Mouse (Mus musculus) midbrain, postnatal 0 days (tissue): ENCODE measurements around the gene Taf1. TPM values are rescaled to one million over a fixed set of nuclear protein-coding genes. Genes with fewer than 3 reads are reported as not detected.
A peak's percentile ranks its signal among the peaks of the same experiment; 100 is the strongest.
"Not testable (repeated sequence)": the region's sequence is repeated elsewhere in the genome, so short reads cannot be mapped to it uniquely, and the experiment has no call there.

Experiments
- ATAC-seq: fragments of 200-750 bp; cut with Nextera tagmentation; 2 replicates; pipeline ENCODE4 v1.8.0; 2017; ENCODE audit warnings: moderate number of reproducible peaks, mild to moderate bottlenecking, moderate TSS enrichment, moderate library complexity; ENCODE audit not compliant: low FRiP score
- DNase-seq: peaks from one replicate; pipeline ENCODE4 v3.0.0-alpha.2; 2015; ENCODE audit warnings: low spot score
- H3K27ac ChIP-seq: fragments of 300-500 bp; sonication (generic); 2 replicates; pipeline ENCODE4 v1.5.1; 2014; ENCODE audit warnings: low read depth, mild to moderate bottlenecking, low read length, mixed read lengths
- H3K27me3 ChIP-seq: fragments of 300-500 bp; sonication (generic); 2 replicates; pipeline ENCODE4 v1.6.1; 2014; ENCODE audit warnings: low read length, control low read depth, mixed read lengths; ENCODE audit not compliant: insufficient read depth
- H3K36me3 ChIP-seq: fragments of 300-500 bp; sonication (generic); 2 replicates; pipeline ENCODE4 v1.6.1; 2014; ENCODE audit warnings: low read length, control low read depth, mixed read lengths; ENCODE audit not compliant: insufficient read depth
- H3K4me1 ChIP-seq: fragments of 300-500 bp; sonication (generic); 2 replicates; pipeline ENCODE4 v1.6.1; 2014; ENCODE audit warnings: mild to moderate bottlenecking, control low read depth, antibody characterized with exemption, low read length, mixed read lengths; ENCODE audit not compliant: insufficient read depth
- H3K4me2 ChIP-seq: fragments of 300-500 bp; sonication (generic); 2 replicates; pipeline ENCODE4 v1.6.1; 2014; ENCODE audit warnings: low read depth, mild to moderate bottlenecking, low read length, mixed read lengths; ENCODE audit not compliant: poor library complexity, severe bottlenecking
- H3K4me3 ChIP-seq: fragments of 300-500 bp; sonication (generic); 2 replicates; pipeline ENCODE4 v1.5.1; 2014; ENCODE audit warnings: low read depth, mild to moderate bottlenecking, low read length, moderate library complexity
- H3K9ac ChIP-seq: fragments of 300-500 bp; sonication (generic); replicated peaks from 2 replicates; pipeline ENCODE4 v1.6.1; 2014; ENCODE audit warnings: mild to moderate bottlenecking, low read length, moderate library complexity, mixed read lengths; ENCODE audit not compliant: poor library complexity, severe bottlenecking
- H3K9me3 ChIP-seq: fragments of 300-500 bp; sonication (generic); 2 replicates; pipeline ENCODE4 v1.6.1; 2016; ENCODE audit warnings: low read length, control low read depth
- CTCF ChIP-seq: IDR thresholded peaks from 2 replicates; pipeline ENCODE4 v1.5.1; 2016; ENCODE audit warnings: antibody characterized with exemption, mild to moderate bottlenecking
- WGBS: fragments of 180-500 bp; shearing (Covaris S2); extraction: QIAGEN DNeasy Blood & Tissue Kit; methylation state at CpG from one replicate; pipeline ENCODE4 v1.1.7; 2014; 5-methylcytosine and 5-hydroxymethylcytosine counted together
- polyA plus RNA-seq: library from polyadenylated mRNA; unstranded; fragments of >200 nt; fragmentation: Nextera tagmentation; extraction: Ambion mirVana; gene quantifications from 2 replicates; pipeline ENCODE4 v1.2.1, GENCODE M21; 2015
- total RNA-seq: library from RNA; depleted of rRNA; stranded (reverse); fragments of >200 nt; gene quantifications from 2 replicates; pipeline ENCODE4 v1.2.3, GENCODE M21; 2014; rRNA removed

Gene Taf1
- total RNA-seq (25.6 and 36.9 TPM in 2 replicates), polyA plus RNA-seq (9.9 and 13.4 TPM in 2 replicates)

DNA sequence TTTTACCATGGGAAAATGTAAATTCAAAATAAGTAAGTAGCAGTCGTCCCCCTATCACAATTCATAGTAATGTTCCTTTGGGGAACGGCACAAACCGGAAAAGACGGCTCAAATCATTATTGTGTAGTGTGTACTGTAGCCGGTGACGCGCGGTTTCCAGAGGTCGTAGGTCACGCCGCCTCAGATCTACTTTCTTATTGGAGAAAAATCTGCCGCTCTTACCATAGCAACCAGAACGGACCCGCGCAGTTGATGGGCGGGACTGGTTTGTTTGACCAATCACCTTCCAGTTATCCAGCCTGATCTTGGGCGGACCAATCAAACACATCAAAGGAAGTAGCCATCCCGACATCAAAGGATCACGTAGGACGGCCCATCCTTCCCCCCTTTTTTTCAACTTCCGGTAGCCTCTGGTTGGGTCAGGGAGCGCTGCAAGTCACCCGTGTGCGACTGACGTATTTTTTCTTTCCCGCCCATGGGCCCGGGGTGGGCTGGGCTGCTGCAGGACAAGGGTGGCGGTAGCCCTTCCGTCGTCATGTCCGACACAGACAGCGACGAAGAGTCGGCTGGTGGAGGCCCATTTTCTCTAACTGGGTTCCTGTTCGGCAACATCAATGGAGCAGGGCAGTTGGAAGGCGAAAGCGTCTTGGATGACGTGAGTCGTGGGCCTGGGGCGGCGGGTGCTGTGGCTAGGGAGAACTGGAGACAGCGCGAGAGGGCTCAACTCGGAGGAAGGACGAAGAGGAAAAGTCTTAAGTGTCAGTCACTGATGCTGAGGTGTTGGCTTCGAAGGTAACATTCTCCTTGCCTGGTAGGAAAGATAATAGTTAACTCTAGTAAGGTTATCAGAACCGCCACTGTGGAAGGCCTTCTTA, at the start of gene Taf1:
TSS of gene Taf1 (plus strand) at position 388 of the 875 bp plus-strand sequence.
- H3K27me3 ChIP-seq: no peaks in the 10 kb centered on the region
- H3K4me3 ChIP-seq: peak within 1 kb of the TSS; percentile 47
- no peaks in the 10 kb centered on the region for H3K9me3 ChIP-seq
- no peak for TF ChIP-seq CTCF
- peak within 1 kb of the TSS; percentile 76 for H3K27ac ChIP-seq
- ATAC-seq: peak; percentile 97
- DNase-seq: peak; percentile 98
- peak within 1 kb of the TSS; percentile 50 for H3K4me2 ChIP-seq
- WGBS: 19% methylated on average over 47 of the region's 47 CpGs
- H3K36me3 ChIP-seq: no peaks in the 10 kb centered on the region
- no peaks in the 10 kb centered on the region for H3K4me1 ChIP-seq
- peak within 1 kb of the TSS; percentile 69 for H3K9ac ChIP-seq

DNA sequence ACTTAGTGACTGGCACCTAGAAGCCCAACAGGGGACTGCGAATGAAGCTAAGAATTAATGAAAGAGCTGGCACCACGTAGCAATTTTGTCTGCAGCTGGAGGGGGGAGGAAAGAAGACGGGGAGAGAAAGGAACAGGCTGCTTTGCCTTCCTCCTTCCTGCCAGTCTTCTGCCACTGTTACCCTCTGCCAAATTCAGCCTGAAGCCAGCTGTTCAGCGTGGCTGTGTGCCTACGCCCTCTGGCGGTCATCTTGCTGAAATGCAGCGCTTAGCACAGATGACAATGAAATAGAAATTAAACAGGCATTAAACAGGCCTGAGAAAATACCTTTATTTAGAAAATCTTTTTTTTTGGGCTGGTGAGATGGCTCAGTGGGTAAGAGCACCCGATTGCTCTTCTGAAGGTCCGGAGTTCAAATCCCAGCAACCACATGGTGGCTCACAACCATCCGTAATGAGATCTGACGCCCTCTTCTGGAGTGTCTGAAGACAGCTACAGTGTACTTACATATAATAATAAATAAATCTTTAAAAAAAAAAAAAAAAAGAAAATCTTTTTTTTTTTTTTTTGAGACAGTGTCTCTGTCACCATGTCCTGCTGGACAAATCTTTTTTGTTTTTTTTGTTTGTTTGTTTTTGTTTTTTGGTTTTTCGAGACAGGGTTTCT, 45.9 kb upstream of the Taf1 start:
- ATAC-seq, H3K36me3 ChIP-seq, H3K4me2 ChIP-seq, H3K4me3 ChIP-seq, H3K27me3 ChIP-seq, H3K9ac ChIP-seq, H3K27ac ChIP-seq, H3K9me3 ChIP-seq, H3K4me1 ChIP-seq: not testable (repeated sequence)
- peak; percentile 82 for TF ChIP-seq CTCF
- 20% methylated on average over 10 of the region's 12 CpGs for WGBS
- DNase-seq: peak; percentile 75

DNA sequence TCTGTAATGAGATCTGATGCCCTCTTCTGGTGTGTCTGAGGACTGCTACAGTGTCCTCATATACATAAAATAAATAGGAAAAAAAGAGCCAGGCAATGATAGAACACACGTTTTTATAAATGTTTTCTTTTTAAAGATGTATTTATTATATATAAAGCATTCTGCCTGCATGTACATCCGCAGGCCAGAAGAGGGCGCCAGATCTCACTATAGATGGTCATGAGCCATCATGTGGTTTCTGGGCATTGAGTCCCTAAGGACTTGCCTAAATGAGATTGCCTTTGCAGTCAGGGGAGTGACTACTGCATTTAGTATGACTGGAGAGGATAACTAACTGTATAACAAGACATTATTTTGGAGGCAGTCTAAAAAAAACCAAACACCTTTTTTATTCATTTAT, 27.9 kb upstream of the Taf1 start:
- no peaks in the 10 kb centered on the region for H3K9me3 ChIP-seq
- no peak overlapping the region for H3K27ac ChIP-seq
- no peak overlapping the region for H3K9ac ChIP-seq
- 19% methylated on average over 3 of the region's 3 CpGs for WGBS
- no peaks in the 10 kb centered on the region for H3K36me3 ChIP-seq
- DNase-seq (peak; percentile 19), ATAC-seq (no peak)
- no peaks in the 10 kb centered on the region for H3K27me3 ChIP-seq
- no peak overlapping the region for H3K4me3 ChIP-seq
- TF ChIP-seq CTCF: peak; percentile 53
- no peaks in the 10 kb centered on the region for H3K4me1 ChIP-seq
- H3K4me2 ChIP-seq: no peak overlapping the region

DNA sequence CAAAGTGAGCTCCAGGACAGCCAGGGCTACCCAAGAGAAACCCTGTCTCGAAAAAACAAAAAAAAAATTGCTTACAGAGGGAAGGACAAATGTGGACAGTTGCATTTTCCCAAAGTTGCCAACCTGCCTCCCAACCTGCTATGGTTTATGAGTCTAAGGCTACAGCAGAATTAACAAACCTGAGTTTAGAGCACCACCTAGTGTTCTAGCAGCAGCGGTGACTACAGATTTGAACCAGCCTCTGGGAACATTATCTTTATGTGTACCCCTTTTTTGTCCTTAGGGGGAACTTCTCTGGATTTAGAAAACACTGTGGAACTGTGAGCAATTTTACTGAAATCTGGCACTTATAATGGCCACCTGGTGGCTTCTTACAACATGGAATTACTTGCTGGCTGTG, 16.8 kb upstream of the Taf1 start:
- DNase-seq (peak; percentile 28), ATAC-seq (no peak)
- Histone ChIP-seq H3K4me1 (no peaks in the 10 kb centered on the region), H3K36me3 (no peaks in the 10 kb centered on the region), H3K9ac (no peak overlapping the region), H3K9me3 (no peaks in the 10 kb centered on the region), H3K4me2 (no peak overlapping the region), H3K27me3 (no peaks in the 10 kb centered on the region), H3K4me3 (no peak overlapping the region), H3K27ac (no peak overlapping the region)
- peak; percentile 59 for TF ChIP-seq CTCF
- WGBS: 15% methylated on average over 2 of the region's 2 CpGs

DNA sequence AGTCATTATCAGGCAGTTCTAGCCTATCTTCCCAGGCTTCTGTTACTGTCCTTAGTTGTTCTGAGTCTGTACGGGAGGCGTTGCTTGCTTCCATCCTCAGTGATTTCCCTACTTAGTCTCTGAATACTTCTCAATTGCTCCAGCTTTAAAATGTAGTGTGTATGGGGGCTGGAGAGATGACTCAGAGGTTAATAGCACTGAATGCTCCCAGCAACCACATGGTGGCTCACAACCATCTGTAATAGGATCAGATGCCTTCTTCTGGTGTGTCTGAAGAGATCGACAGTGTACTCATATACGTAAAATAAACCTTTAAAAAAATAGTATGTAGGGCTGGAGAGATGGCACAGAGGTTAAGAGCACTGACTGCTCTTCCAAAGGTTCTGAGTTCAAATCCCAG, 14.5 kb upstream of the Taf1 start:
- ATAC-seq: no peak
- no peaks in the 10 kb centered on the region for H3K9me3 ChIP-seq
- DNase-seq: no peak
- no peak overlapping the region for H3K9ac ChIP-seq
- H3K36me3 ChIP-seq: no peaks in the 10 kb centered on the region
- no peaks in the 10 kb centered on the region for H3K4me1 ChIP-seq
- WGBS: 93% methylated on average over 4 of the region's 4 CpGs
- no peak overlapping the region for H3K4me2 ChIP-seq
- no peak for TF ChIP-seq CTCF
- H3K27me3 ChIP-seq: no peaks in the 10 kb centered on the region
- no peak overlapping the region for H3K27ac ChIP-seq
- H3K4me3 ChIP-seq: no peak overlapping the region

DNA sequence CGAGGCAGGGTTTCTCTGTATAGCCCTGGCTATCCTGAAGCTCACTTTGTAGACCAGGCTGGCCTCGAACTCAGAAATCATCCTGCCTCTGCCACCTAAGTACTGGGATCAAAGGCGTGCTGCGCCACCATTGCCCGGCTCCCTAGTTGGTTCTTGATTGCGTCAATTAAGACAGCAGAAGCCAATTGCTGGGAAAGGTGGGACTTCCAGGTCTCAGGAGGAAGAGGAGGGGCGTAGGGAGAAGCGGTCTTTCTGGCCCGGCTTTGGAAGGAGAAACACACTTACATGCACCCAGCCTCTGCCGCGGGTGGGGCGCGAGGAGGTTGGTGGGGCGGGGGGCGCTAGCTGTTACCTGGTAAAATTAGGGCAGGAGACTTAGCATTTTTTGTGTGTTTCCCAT, 10.5 kb upstream of the Taf1 start:
- ATAC-seq (no peak), DNase-seq (no peak)
- Histone ChIP-seq H3K9ac (no peak overlapping the region), H3K27me3 (no peaks in the 10 kb centered on the region), H3K27ac (no peak overlapping the region), H3K4me3 (no peak overlapping the region), H3K36me3 (no peaks in the 10 kb centered on the region), H3K9me3 (no peaks in the 10 kb centered on the region), H3K4me2 (no peak overlapping the region), H3K4me1 (no peaks in the 10 kb centered on the region)
- 88% methylated on average over 15 of the region's 15 CpGs for WGBS
- TF ChIP-seq CTCF: no peak
